Mouse (Mus musculus): ENCODE measurements around the gene Cst12. TPM values are rescaled to one million over a fixed set of nuclear protein-coding genes. Genes with fewer than 3 reads are reported as not detected.
"Not testable (repeated sequence)": the region's sequence is repeated elsewhere in the genome, so short reads cannot be mapped to it uniquely, and the experiment has no call there.

Gene Cst12
- polyA plus RNA-seq (2012; ENCODE audit: insufficient read depth, insufficient read length, low replicate concordance, missing spikeins) = not detected in 2 replicates

GRCm38 (mm10) chr2:148789142-148789541 is at the start of gene Cst12:
Gene Cst12, plus strand, starts transcription at chr2:148789361.
- H3K4me3 ChIP-seq (ENCODE audit: insufficient read depth, low read depth, low read length) = no peak within 1 kb of the TSS
- no peaks in the 10 kb centered on the region for H3K4me1 ChIP-seq (ENCODE audit: control insufficient read depth, insufficient read depth, low read length)
- H3K27ac ChIP-seq (ENCODE audit: insufficient read depth, low read depth, low read length) = no peak within 1 kb of the TSS
- 83% methylated on average over 6 of the region's 6 CpGs for WGBS
- no peak for TF ChIP-seq POLR2A (IDR thresholded peaks at IDR 0.05; ENCODE audit: insufficient read depth, low read depth, low read length)
- TF ChIP-seq CTCF (IDR thresholded peaks at IDR 0.05; ENCODE audit: insufficient read depth, low read depth, low read length) = no peak

DNA sequence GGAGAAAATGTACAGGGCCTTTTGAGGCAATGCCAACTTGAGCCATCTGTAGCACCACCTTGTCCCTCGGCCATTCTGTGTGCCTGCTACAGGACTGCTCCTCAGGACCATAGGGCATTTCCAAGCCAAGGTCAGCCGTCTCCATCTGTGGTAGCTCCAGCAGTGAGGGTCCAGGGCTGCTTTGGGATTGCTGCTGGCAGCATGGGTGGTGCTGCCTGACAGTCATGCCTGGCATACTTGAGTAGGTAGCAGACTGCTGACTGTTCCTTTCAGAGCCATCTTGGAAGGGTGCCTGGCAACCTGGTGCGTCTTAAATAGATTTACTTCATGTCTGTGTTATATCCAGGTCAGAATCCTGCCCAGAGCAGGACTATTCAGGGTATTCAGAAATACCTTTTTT is 46.2 kb upstream of the Cst12 start:
- 67% methylated on average over 3 of the region's 3 CpGs for WGBS
- H3K27ac ChIP-seq (ENCODE audit: insufficient read depth, low read depth, low read length) = no peak overlapping the region
- TF ChIP-seq CTCF (IDR thresholded peaks at IDR 0.05; ENCODE audit: insufficient read depth, low read depth, low read length) (no peak), POLR2A (IDR thresholded peaks at IDR 0.05; ENCODE audit: insufficient read depth, low read depth, low read length) (no peak)
- no peaks in the 10 kb centered on the region for H3K4me1 ChIP-seq (ENCODE audit: control insufficient read depth, insufficient read depth, low read length)
- no peak overlapping the region for H3K4me3 ChIP-seq (ENCODE audit: insufficient read depth, low read depth, low read length)

- no peak overlapping the region for H3K4me3 ChIP-seq (ENCODE audit: insufficient read depth, low read depth, low read length)
- H3K27ac ChIP-seq (ENCODE audit: insufficient read depth, low read depth, low read length) = no peak overlapping the region
- 77% methylated on average over 3 of the region's 3 CpGs for whole genome bisulfite sequencing
- H3K4me1 ChIP-seq (ENCODE audit: control insufficient read depth, insufficient read depth, low read length) = no peaks in the 10 kb centered on the region
- no peak for TF ChIP-seq CTCF (IDR thresholded peaks at IDR 0.05; ENCODE audit: insufficient read depth, low read depth, low read length)
- TF ChIP-seq POLR2A (IDR thresholded peaks at IDR 0.05; ENCODE audit: insufficient read depth, low read depth, low read length) = no peak
Measured at GRCm38 (mm10) chr2:148743846-148744407, 45.2 kb upstream of the Cst12 start.

DNA sequence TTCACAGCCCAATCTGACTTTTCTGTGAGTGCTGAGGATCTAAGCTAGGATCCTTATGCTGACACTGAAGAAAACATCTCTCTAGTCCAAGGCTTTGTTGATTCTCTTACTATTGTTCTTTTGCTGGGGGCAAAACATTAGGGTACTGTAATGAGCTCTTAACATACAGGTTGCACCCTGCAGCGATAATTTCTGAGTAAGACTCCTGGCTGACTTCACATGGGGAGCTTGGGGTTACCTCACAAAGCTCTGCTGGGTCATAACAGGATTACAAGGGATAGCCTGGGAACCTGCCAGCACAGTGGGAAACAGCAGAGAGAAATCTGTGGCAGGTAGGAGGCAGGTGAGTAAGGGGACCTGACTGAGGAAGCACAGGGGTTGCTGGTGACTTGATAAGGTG is 39.1 kb upstream of the Cst12 start, which contains the start of gene Cstl1:
TSS of gene Cstl1 (plus strand) at position 301 of the 400 bp plus-strand sequence.
- no peak for TF ChIP-seq POLR2A (IDR thresholded peaks at IDR 0.05; ENCODE audit: insufficient read depth, low read depth, low read length)
- TF ChIP-seq CTCF (IDR thresholded peaks at IDR 0.05; ENCODE audit: insufficient read depth, low read depth, low read length) = no peak
- 87% methylated on average over 1 of the region's 1 CpGs for WGBS

GRCm38 (mm10) chr2:148751893-148752813 is 37.0 kb upstream of the Cst12 start:
- TF ChIP-seq POLR2A (IDR thresholded peaks at IDR 0.05; ENCODE audit: insufficient read depth, low read depth, low read length) (no peak), CTCF (IDR thresholded peaks at IDR 0.05; ENCODE audit: insufficient read depth, low read depth, low read length) (no peak)
- 15% methylated on average over 15 of the region's 15 CpGs for WGBS
- H3K4me3 ChIP-seq (ENCODE audit: insufficient read depth, low read depth, low read length) = peak overlapping the region; percentile 21
- H3K4me1 ChIP-seq (ENCODE audit: control insufficient read depth, insufficient read depth, low read length) = no peaks in the 10 kb centered on the region
- peak overlapping the region; percentile 59 for H3K27ac ChIP-seq (ENCODE audit: insufficient read depth, low read depth, low read length)

More for the DNA sequence above, 39.1 kb upstream of the Cst12 start, which contains the start of gene Cstl1:
- no peak within 1 kb of the TSS for H3K27ac ChIP-seq (ENCODE audit: insufficient read depth, low read depth, low read length)
- H3K4me1 ChIP-seq (ENCODE audit: control insufficient read depth, insufficient read depth, low read length) = no peaks in the 10 kb centered on the region
- H3K4me3 ChIP-seq (ENCODE audit: insufficient read depth, low read depth, low read length) = no peak within 1 kb of the TSS

- H3K27ac ChIP-seq (ENCODE audit: insufficient read depth, low read depth, low read length) = no peak overlapping the region
- WGBS = 65% methylated on average over 1 of the region's 1 CpGs
- TF ChIP-seq POLR2A (IDR thresholded peaks at IDR 0.05; ENCODE audit: insufficient read depth, low read depth, low read length) (no peak), CTCF (IDR thresholded peaks at IDR 0.05; ENCODE audit: insufficient read depth, low read depth, low read length) (no peak)
- no peaks in the 10 kb centered on the region for H3K4me1 ChIP-seq (ENCODE audit: control insufficient read depth, insufficient read depth, low read length)
- no peak overlapping the region for H3K4me3 ChIP-seq (ENCODE audit: insufficient read depth, low read depth, low read length)
Measured at GRCm38 (mm10) chr2:148754310-148754846, 34.8 kb upstream of the Cst12 start.

- WGBS = 94% methylated on average over 1 of the region's 1 CpGs
- H3K4me3 ChIP-seq (ENCODE audit: insufficient read depth, low read depth, low read length) = no peak overlapping the region
- no peaks in the 10 kb centered on the region for H3K4me1 ChIP-seq (ENCODE audit: control insufficient read depth, insufficient read depth, low read length)
- TF ChIP-seq POLR2A (IDR thresholded peaks at IDR 0.05; ENCODE audit: insufficient read depth, low read depth, low read length) (no peak), CTCF (IDR thresholded peaks at IDR 0.05; ENCODE audit: insufficient read depth, low read depth, low read length) (no peak)
- H3K27ac ChIP-seq (ENCODE audit: insufficient read depth, low read depth, low read length) = no peak overlapping the region
Measured at GRCm38 (mm10) chr2:148763648-148764388, 25.3 kb upstream of the Cst12 start.

DNA sequence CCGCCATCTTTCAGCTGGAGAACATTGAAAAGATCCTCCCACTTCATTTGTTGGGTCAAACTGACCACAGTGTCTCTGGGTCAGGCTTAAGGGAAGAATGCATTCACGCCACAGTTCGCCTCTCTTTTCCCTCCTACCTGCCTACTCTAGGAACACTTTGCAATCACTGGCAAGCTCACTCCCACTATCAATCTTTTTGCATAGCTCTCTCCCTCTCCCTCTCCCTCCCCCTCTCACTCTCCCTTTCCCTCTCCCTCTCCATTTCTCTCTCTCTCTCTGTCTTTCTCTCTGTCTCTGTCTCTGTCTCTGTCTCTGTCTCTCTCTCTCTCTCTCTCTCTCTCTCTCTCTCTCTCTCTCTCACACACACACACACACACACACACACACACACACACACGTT is 17.8 kb upstream of the Cst12 start, which contains the start of gene Cst11:
TSS of gene Cst11 (minus strand) at position 101 of the 400 bp plus-strand sequence.
- not testable (repeated sequence) for H3K4me1 ChIP-seq (ENCODE audit: control insufficient read depth, insufficient read depth, low read length); H3K4me3 ChIP-seq (ENCODE audit: insufficient read depth, low read depth, low read length); H3K27ac ChIP-seq (ENCODE audit: insufficient read depth, low read depth, low read length)
- WGBS = 91% methylated on average over 4 of the region's 4 CpGs
